Mouse (Mus musculus) cerebellum, adult 2 months (tissue): ENCODE data around the gene Gm7849. TPM values are rescaled to one million over a fixed set of nuclear protein-coding genes. Genes with fewer than 3 reads are reported as not detected.
"Not testable (repeated sequence)": the region's sequence is repeated elsewhere in the genome, so short reads cannot be mapped to it uniquely, and the experiment has no call there.

Experiments used
- DNase-seq, 2 experiments: peaks; one replicate each; pipeline ENCODE4 v3.0.0; 2021
- H3K27ac ChIP-seq: fragments of 200-500 bp; 2 replicates; pipeline ENCODE4 v1.5.1; 2012; ENCODE audit warnings: low read length, control low read depth, inconsistent platforms; ENCODE audit not compliant: insufficient read depth
- H3K27me3 ChIP-seq: fragments of 200-500 bp; 2 replicates; pipeline ENCODE4 v1.6.1; 2012; ENCODE audit warnings: inconsistent platforms, mild to moderate bottlenecking, low read length, moderate library complexity; ENCODE audit not compliant: control insufficient read depth, insufficient read depth
- H3K4me1 ChIP-seq: fragments of 200-500 bp; 2 replicates; pipeline ENCODE4 v1.6.1; 2011; ENCODE audit warnings: low read length; ENCODE audit not compliant: control insufficient read depth, insufficient read depth
- H3K4me3 ChIP-seq: fragments of 200-500 bp; replicated peaks from 2 replicates; pipeline ENCODE3; 2011; ENCODE audit warnings: mild to moderate bottlenecking, low read depth, low read length, control low read depth; ENCODE audit not compliant: insufficient read depth
- WGBS: fragments of 180-500 bp; shearing (Covaris S2); methylation state at CpG from one replicate; pipeline ENCODE4 v1.1.7; 2018; 5-methylcytosine and 5-hydroxymethylcytosine counted together
- polyA plus RNA-seq: library from polyadenylated mRNA; depleted of rRNA; stranded (reverse); fragments of >200 nt; gene quantifications from 2 replicates; pipeline ENCODE4 v1.2.3, GENCODE M21; 2012; rRNA removed

Gene Gm7849
- 0.30 TPM in 1 of 2 replicates, not detected in the other for polyA plus RNA-seq

DNA sequence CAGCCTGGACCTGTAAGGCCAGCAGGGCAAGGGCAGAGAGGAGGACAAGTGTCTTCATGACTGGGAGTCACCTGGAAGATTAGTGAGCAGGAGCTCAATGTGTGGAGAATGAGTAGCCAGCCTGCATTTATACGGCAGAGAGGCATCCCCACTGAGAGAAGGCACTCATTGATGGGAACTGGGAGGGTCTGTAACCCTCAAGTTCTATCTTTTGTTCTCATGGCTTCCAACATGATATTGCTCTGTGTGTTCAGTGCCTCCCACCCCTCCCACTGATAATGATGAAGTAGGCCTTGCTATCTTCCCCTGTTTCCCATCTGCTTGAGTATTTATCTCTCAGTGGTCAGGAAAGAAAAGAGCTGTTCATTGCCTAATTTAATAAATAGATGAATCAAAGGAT lies at the start of gene Gm7849:
TSS of gene Gm7849 (minus strand) at position 101 of the 400 bp plus-strand sequence.
- H3K27me3 ChIP-seq, H3K4me3 ChIP-seq, DNase-seq, H3K27ac ChIP-seq, H3K4me1 ChIP-seq: not testable (repeated sequence)
- no CpG with 5 or more reads among the region's 1 CpGs for WGBS

GRCm38 (mm10) chr8:21427111-21427510 lies 29.2 kb downstream of the Gm7849 start, which contains the start of gene Defa36:
Gene Defa36 (plus strand): TSS chr8:21427411.
- DNase-seq, H3K4me3 ChIP-seq, H3K27ac ChIP-seq, H3K27me3 ChIP-seq, H3K4me1 ChIP-seq: not testable (repeated sequence)
- WGBS: no CpG with 5 or more reads among the region's 1 CpGs

Other genes starting within 250 kb of the Gm7849 start
- not detected in 2 replicates for gene Gm15292, start 206.8 kb downstream of the Gm7849 start, polyA plus RNA-seq
- not detected in 2 replicates for gene Defa27, start 141.0 kb downstream of the Gm7849 start, polyA plus RNA-seq
- gene Defa29, start 129.5 kb downstream of the Gm7849 start, polyA plus RNA-seq: not detected in 2 replicates
- gene Defa2, start 78.0 kb downstream of the Gm7849 start, polyA plus RNA-seq: not detected in 2 replicates
- gene Defa33, start 64.7 kb downstream of the Gm7849 start, polyA plus RNA-seq: not detected in 2 replicates
- gene Defa36, start 29.1 kb downstream of the Gm7849 start, polyA plus RNA-seq: not detected in 2 replicates
- not detected in 2 replicates for gene Defa20, start 52.7 kb upstream of the Gm7849 start, polyA plus RNA-seq
- not detected in 2 replicates for gene Defa32, start 72.5 kb upstream of the Gm7849 start, polyA plus RNA-seq
- gene Defa37, start 108.8 kb upstream of the Gm7849 start, polyA plus RNA-seq: not detected in 2 replicates
- gene Defa28, start 126.4 kb upstream of the Gm7849 start, polyA plus RNA-seq: not detected in 2 replicates
- gene Gm7861, start 137.9 kb upstream of the Gm7849 start, polyA plus RNA-seq: not detected in 2 replicates
- gene Defa26, start 161.6 kb upstream of the Gm7849 start, polyA plus RNA-seq: not detected in 2 replicates
- not detected in 2 replicates for gene Defa17, start 199.2 kb upstream of the Gm7849 start, polyA plus RNA-seq
- gene Defa34, start 209.2 kb upstream of the Gm7849 start, polyA plus RNA-seq: not detected in 2 replicates
- gene AY761184, start 247.1 kb upstream of the Gm7849 start, polyA plus RNA-seq: not detected in 2 replicates